Mouse (Mus musculus): ENCODE measurements around the gene Numb. TPM values are rescaled to one million over a fixed set of nuclear protein-coding genes. Genes with fewer than 3 reads are reported as not detected.

Gene Numb
- total RNA-seq, 2 experiments from 2014 or later = 31.6 to 32.1 TPM

Other genes starting within 250 kb of the Numb start
- 10 to 100 TPM; 60.5 to 67.4 TPM for gene Psen1, start 233.8 kb downstream of the Numb start, total RNA-seq (2021)
- 1 to 10 TPM; 1.4 to 3.7 TPM for gene Papln, start 158.3 kb downstream of the Numb start, total RNA-seq (2021)
- gene Riox1, start 28.7 kb upstream of the Numb start, total RNA-seq (2021) = 10 to 100 TPM; 14.0 to 15.8 TPM
- under 1 TPM in 1 of 2 experiments, not detected in 1; 0.12 TPM for gene Heatr4, start 62.9 kb upstream of the Numb start, total RNA-seq (2021)
- 10 to 100 TPM; 15.0 to 15.3 TPM for gene Acot2, start 65.9 kb upstream of the Numb start, total RNA-seq (2021)
- gene Acot1, start 87.6 kb upstream of the Numb start, total RNA-seq (2021) = 10 to 100 TPM; 20.7 to 23.9 TPM
- 1 to 10 TPM; 2.2 to 4.4 TPM for gene Acot4, start 116.4 kb upstream of the Numb start, total RNA-seq (2021)
- not detected for gene Gm49366, start 117.0 kb upstream of the Numb start, total RNA-seq (2021)
- gene Acot3, start 130.2 kb upstream of the Numb start, total RNA-seq (2021) = 1 to 10 TPM; 1.2 to 1.8 TPM
- 1 to 10 TPM; 6.2 to 6.5 TPM for gene Acot5, start 147.4 kb upstream of the Numb start, total RNA-seq (2021)
- gene Acot6, start 178.7 kb upstream of the Numb start, total RNA-seq (2021) = 1 to 10 TPM; 4.7 to 5.0 TPM
- 100 to 1,000 TPM in 1 of 2 experiments, 10 to 100 TPM in 1; 94.3 to 102 TPM for gene Dnal1, start 192.4 kb upstream of the Numb start, total RNA-seq (2021)
- 1 to 10 TPM; 3.3 to 4.5 TPM for gene Pnma1, start 226.6 kb upstream of the Numb start, total RNA-seq (2021)